Mouse (Mus musculus): ENCODE results near the gene Tmem184b.

Gene Tmem184b

DNA sequence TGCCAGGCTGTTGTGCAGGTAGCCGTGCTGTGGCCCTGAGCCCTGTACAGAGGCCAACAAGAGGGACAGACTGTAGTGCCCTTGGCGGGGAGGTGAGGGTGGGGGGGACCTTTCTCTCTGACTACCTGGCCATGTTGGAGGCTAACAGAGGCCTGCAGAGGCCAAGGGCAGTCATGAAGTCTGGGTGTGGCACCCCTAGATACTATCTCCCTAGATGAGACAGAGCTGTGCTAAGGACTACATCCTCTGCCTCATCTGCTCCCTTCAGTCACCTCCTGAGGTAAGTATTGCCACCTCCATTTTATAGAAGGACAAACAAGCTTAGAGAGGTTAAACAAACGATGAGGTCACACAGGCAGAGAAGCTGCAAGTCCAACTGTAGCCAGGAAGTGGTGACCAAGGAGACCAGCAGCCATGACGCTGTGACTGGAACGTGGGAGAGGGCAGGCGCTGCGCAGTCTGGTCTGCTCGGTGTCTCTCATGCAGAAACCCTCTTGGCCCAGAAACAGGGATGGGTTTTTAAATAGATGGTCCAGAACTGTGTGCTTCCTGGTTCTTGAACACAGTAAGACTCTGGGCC, 34.4 kb downstream of the Tmem184b start:
- no peak for DNase-seq (ENCODE audit: low spot score in 2 of 2)

DNA sequence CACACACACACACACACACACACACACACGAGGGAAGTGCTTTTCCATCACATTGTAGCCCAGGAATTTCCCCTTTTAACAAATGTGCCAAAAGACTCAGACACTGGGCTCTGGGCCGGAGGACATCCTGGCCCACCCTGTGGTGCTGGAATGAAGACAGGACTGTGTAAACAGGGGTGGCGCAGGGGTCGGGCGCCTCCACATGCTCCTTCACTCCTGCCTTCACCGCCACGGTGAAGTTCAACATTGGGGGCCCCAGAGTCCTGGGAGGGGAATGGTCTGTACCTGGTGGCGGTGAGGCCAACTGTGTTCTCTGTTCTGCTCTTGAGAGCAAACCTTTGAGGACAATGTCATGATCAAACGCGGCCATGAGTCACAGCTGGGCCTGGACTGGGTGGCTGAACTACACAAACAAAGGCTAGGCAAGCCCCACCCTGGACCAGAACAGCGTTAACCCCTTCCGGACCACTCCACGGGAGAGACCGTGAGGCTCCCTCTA, 35.0 kb downstream of the Tmem184b start:
- DNase-seq (ENCODE audit: low spot score in 2 of 2), result no peak

DNA sequence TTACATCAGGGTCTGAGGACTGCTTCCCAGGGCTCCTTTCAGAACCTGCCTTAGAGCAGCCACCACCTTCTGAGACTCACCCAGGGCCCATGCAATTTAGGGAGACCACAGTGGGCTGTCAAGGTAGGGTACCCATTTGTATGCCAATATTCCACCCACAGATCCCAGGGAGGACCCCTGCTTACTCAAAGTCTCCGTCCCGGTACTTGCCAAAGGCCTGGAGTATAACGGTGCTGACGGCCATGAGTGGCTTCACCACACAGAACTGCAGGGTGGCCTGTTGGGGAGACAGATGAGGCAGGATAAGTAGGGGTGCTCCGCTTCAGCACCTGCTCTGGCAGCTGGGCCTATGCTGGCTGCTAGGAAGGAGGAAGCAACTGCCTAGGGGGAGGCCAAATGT, 37.0 kb downstream of the Tmem184b start:
- DNase-seq (ENCODE audit: low spot score in 2 of 2), result no peak

DNA sequence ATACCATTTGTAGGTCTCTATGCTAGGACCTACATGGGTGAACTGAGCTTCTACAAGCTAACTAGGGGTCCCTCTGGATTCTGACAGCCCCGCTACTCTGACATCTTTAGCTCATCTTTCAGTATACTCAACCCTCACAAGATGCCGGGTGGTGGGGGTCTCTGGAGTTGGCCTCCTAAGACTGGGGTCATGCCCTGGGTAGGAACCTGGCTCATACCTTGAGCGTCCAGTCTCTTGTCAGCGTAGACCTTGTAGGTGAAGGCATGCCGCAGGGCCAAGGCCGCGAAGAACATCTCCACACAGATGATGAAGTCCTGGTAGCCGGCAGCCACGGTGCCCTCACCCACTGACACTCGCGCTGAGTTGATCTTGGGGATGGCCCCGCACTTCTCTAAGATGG, 38.3 kb downstream of the Tmem184b start:
- no peak for DNase-seq (ENCODE audit: low spot score in 2 of 2)

DNA sequence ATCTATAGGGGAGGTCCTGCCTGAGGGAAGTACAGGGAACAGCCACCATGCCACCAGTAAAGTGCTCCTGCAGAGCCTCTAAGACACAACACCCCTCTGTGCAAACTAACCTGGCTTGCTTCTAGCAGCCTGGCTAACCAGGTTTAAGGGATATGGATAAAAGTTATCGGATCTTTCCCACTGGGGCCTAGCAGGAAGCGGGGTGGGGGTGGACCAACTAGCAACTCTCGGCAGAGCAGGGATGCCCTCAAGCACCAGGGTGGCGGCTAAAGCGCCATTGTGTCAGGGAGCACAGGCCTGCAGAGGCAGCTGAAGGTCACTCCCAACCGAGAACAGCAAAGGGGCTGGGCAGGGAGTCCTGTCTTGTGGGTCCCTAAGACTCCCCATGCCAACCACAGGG, 39.2 kb downstream of the Tmem184b start:
- no peak for DNase-seq (ENCODE audit: low spot score in 2 of 2)

DNA sequence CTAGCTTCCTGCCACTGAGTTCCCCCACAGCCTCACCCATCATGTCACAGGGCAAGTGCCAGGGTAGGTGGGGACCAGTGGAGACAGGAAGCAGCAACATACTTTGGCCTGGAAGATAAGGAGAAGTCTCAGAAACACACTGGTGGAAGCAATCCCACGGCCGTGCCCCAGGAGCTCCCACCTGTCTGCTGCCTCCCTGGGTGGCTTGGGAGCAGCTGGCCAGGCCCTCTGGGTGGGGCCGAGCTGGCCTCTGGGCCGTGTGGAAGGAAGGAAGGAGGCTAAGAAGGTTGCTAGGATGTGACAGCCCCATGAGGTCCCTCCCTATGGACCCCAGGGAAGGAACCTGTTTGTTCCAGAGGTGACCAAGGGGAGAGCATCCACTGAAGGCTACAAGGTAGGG, 42.3 kb downstream of the Tmem184b start:
- no peak for DNase-seq (ENCODE audit: low spot score in 2 of 2)

DNA sequence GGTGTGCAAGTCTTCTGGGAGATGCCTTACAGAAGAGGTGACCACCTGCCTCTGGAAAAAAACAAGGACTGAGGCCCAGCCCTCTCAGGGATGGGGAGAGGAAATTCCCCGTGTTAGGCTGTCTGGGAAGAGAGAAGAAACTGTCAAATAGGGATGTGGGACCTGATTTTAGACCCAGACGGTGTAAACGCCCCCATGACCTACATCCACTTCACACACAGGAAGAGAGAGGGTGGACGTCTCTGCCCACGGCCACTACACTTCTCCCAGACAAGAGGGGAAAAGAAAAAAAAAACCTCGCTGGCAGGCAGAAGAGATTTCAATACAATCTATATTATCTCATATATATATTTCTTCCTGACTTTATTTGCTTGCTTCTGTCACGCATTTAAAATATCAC, 43.0 kb downstream of the Tmem184b start:
- peak in 1 of 2 experiments; percentile 32 for DNase-seq (ENCODE audit: low spot score in 2 of 2)

DNA sequence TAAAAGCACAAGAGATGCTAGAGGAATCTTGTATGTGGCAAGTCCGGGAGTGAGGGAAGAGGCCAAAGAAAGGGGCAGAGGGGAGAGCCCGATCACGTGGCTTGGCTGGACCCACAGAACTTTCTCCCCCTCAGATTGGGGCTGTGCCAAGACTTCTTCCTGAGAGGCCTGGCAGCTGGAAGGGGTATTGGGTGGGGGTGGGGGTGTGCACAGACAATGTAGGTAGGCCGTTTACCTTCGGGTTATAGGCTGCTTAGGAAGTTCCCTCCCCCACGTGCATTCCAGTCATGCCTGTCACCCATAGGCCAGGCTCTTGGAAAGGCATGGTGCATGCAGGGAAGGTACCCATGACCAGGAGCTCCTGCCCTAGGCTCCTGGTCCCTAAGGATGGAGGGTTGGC, 43.4 kb downstream of the Tmem184b start:
- DNase-seq (ENCODE audit: low spot score in 2 of 2), result peak in 1 of 2 experiments; percentile 42

DNA sequence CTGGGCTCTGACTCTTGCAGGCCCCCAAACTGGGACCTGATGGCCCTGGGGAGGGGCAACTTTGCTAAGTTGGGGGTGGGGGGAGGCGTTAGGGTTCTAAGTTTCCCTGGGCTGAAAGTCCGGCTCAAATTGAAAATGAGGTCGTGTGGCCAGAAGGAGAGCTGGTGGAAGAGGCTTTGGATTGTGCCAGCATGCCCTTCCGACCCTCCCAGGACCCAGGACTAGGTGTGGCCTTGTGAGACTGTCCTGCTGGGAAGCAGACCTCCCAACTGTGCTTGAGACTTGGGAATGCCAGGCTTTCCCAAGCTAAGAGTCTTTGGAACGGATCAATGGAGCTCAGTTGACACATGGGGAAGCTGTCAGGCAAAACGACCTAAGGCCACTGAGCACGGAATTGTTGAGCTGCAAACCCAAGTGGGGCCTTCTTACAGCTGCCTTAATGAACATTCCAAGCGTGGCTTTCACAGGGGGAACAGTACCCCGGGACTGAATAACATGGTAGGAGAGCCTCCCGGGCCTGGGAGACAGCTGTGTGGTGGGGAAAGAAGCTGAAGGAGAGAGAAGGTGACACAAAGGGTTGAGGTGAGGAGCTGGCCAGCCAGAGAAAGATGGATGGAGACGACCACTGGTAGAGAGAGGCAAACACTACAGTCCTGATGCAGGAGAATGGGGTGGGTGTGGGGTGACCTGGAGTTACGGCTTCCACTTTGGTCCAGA, 45.2 kb downstream of the Tmem184b start:
- DNase-seq (ENCODE audit: low spot score in 2 of 2), result peak in 1 of 2 experiments; percentile 31

DNA sequence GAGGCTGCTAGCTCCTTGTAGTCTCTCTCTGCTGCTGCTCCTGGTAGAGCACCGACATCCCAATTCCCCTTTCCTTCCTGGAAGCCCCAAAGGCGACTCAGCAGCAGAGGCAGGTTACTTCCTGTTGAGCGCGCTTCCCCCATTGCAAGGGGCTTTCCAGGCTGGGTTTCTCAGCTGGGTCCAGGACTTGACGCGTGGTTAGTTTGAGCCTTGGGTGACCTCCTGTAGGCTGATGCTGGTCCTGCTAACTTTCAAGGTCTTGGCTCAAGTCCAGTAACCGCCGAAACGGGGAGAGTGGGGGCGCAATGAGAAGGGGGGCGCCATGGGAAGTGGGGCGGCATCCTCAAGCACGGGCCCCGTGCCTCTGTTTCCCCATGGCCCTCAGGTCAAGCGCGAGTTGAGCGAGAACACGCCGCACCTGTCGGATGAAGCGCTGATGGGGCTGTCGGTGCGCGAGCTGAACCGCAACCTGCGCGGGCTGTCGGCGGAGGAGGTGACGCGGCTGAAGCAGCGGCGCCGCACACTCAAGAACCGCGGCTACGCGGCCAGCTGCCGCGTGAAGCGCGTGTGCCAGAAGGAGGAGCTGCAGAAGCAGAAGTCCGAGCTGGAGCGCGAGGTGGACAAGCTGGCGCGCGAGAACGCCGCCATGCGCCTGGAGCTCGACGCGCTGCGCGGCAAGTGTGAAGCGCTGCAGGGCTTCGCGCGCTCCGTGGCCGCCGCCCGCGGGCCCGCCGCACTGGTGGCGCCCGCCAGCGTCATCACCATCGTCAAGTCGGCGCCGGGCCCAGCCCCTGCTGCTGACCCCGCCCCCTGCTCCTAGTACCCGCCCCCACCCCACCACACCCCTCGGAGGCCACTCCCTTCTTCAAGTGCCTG, 46.1 kb downstream of the Tmem184b start:
- DNase-seq (ENCODE audit: low spot score in 2 of 2), result peak; percentile 75 to 80

DNA sequence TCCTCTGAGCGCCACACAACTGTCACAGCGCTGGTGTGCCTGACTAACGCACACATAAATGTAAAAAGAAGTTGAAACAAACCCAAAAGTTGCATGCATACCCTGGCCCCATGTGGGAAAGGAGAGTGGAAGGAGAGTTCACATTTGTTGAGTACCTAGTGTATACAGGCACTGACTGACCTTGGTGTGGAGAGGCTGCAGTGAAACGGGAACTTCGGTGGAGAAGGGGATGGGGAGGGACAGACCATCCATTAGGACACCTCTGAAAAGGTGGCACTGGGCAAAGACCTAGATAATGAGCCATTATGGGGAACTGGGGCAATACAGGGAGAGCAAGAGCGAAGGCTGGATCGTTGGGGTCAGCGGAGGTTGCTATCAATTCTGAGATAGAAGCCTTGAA, 46.9 kb downstream of the Tmem184b start:
- no peak for DNase-seq (ENCODE audit: low spot score in 2 of 2)

DNA sequence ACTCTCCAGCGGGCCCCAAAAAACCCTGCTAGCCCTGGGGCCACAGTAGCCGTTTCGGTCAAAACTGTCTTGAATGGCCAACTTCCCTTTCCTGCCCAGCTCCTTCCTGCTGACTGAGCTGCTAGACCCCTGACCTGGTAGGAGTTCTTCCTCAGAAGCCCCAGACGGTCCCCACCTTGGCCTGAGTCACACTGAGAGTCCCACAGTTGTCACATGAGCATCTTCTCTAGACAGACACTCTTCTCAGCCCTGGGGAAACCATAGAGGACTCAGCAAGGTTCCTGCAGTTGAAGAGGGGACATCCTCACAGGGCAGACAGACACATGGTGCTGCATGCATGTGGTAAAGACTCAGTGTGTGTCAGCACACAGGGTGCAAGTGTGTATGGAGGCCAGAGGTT, 48.8 kb downstream of the Tmem184b start:
- DNase-seq (ENCODE audit: low spot score in 2 of 2), result no peak

DNA sequence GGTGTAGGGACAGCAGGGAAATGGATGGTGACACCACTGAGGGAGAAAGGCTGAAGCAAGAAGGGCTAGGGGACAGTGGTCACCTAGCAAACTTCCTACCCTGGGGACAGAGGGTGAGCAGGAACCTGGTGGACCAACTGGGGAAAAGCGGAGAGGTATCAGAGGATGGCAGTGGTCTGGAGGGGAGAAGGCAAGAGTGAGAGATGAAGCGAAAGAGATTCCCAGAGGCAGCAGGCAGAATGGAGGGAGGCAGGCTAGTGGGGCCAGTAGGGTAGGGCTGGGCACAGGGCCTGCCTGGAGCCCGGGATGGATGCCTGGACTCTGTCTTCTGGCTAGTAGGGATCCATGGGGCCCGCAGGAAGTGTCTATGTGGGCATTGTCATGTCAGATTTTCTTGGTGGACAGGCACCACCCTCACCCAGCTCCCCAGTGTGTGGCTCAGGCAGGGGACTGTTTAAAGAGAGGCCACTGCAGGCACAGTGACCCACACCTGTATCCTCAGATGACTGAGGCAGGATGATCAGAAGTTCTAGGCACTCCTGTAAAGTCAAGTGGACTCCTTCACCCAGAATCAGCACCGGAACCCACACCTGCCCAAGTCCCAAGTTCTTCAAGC, 49.6 kb downstream of the Tmem184b start:
- DNase-seq (ENCODE audit: low spot score in 2 of 2), result no peak

DNA sequence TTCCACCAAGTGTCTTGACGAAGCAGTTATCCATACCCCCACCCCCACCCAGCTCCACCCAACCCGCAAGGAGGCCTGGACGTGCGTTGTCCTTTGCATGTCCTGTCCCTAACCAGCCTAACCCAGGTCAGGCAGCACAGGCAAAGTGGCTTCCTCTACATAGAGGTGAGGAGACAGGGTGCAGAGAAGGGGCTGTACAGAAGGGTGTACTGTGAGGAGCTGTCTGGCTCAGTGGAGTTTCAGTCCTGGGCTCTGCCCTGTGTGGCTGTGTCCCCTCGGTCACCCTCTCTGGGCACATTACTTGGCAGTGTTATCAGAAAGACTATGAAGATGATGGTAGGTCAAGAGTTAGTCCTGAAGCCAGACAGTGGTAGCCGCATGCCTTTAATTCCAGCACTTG, 50.9 kb downstream of the Tmem184b start:
- no peak for DNase-seq (ENCODE audit: low spot score in 2 of 2)

DNA sequence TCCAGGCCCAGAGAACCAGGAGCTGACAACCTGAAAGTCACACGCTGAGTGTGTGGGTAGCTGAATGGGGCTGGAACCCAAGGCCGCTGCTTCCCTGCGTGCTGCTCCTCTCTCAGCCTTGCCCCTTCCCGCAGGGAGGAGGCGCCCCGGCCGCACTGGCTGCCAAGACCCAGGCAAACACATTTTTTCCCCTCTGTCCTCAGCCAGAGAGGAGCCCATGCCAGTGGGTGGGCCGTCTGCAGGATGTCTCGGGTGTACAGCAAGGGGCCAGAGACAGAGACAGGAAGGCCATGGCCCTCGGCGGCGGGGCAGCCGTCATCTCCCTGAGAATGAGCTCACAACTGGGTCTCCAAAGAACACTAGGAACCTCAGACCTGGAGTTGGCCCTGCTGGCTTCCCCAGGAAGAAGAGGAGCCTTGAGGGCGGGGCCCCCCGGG, 52.0 kb downstream of the Tmem184b start:
- no peak for DNase-seq (ENCODE audit: low spot score in 2 of 2)

DNA sequence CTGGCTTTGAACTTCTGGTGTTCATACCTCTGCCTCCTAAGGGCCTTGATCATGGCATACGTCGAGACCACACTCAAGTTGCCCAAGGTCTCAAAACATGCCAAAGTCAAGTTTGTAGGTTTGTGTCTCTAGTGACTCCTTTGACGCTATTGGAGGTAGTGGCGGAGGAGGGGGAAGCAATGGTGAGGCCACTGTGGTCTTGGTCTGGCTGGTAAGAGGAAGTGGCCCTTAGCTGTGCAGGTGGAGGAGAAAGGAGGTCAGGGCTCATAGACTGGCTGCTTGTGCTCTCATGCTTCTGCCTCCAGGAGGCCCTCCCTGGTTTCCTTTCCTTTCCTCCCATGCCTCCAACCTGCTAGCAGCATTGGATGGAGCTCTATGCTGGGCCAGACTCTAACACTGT, 52.5 kb downstream of the Tmem184b start:
- no peak for DNase-seq (ENCODE audit: low spot score in 2 of 2)

DNA sequence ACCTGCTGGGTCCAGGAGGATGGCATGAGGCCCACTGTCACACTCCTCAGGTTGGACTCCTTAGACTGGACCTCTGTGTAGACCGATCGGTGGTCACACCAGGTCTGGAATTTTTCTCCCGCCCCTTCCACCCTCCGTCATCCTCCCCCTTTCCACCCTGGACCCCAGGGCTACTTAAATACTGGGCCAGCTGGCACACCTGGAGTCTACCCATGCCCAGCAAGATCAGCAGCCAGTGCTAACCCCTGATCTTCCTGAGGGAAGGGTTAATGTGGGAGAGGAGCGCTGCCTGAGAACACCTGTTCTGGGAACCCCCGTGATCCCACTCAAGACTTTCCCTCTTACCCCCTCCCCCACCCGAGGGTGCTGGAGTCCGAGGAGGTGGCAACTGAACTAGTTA, 54.7 kb downstream of the Tmem184b start:
- no peak for DNase-seq (ENCODE audit: low spot score in 2 of 2)

DNA sequence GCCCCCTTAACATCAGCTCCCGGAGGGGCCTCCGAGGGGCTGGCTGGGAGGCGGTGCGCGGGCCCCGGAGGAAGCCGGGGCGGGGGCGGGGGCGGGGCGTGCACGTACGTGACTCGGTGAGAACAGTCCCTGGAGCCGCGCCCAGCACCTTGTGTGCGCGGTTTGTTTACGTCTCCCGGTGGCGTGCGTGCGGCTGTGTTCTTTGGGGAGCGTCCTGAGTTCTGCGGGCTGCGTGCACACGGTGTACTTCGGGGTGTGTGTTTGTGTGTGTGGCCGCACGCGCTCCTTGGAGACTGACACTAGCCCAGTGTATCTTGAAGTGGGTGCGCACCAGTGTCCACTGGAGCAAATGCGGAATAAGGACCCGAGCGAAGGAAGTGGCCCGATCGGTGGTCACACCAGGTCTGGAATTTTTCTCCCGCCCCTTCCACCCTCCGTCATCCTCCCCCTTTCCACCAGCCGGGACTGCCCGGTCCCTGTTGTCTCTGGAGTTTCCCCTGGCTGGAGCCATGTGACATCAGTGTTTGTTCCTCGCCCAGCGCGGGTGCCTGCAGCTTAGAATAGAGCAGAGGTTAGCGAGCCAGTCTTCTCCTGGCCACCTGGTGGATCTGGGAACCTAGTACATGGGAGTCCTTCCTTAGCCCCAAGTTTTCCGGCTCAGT, 55.4 kb downstream of the Tmem184b start:
- peak in 1 of 2 experiments; percentile 61 for DNase-seq (ENCODE audit: low spot score in 2 of 2)

DNA sequence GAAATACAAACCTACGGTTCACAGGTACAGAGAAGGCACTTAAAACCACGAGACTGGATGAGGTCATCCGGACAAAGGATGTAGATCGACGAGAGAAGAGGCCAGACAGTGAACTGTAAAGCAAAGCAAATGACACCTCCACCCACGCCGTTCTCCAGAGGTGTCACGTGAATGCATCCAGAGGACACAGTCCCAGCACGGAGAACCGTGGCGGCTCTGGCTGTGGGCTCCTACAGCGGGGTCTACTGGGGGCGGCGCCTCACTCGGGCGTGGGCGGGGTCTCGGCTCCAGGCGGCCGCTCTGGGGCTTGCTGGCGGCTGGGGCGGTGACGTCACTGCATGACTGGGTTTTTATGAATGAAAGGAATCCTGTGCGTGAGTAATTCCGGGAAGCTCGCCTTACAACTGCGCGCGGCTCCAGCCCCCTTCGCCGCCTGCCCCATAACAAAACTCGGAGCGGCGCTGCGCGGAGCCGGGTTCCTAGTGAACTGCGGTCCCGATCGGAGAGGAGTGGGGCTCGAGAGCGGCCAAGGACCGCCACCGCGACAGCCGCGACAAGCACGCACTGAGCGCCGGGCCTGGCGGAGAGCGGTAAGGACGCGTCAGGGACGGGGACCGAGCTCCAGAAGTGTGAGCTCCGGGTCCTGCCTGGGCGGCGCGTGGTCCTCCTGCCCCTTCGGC, 56.1 kb downstream of the Tmem184b start:
- peak; percentile 93 to 95 for DNase-seq (ENCODE audit: low spot score in 2 of 2)

DNA sequence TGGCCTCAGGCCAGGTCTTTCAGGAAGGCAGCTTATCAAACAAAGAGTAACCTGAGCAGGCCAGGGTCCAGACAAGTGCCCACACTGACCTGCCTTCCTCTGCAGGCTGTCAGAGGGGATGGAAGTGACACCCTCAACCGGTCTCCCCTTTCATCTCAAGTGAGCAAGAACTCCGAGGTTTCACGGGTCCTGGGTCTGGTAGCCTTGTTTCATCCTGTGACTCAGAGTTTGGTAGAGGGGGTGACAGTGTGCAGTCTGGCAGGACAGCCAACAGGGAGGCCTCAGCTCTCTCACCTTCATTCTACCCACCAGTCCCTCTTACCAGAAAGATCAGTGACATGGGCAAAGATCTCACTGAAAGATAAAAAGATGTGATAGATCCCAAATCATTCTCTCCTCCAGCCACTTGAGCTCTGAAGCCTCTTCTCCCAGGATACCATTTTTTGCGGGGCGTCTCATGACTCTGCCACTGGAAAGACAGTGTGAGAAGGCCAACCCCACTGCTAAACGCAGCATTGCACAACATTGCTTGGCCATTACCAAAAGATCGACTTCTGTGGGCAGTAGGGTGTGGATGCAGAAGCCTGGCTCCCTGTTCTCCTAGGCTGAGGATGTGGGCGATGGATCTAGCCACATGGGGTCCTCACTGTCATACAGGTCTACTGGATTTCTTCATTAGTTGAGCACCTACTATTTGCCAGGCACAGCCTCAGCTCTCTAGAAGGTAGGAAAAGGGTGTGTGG, 57.1 kb downstream of the Tmem184b start, which contains the start of gene Maff:
Gene Maff, plus strand, starts transcription at position 571 of the 743 bp plus-strand sequence.
- DNase-seq (ENCODE audit: low spot score in 2 of 2), result no peak

Data from right cerebral cortex, postnatal 10 days (tissue).